Mouse (Mus musculus) embryonic facial prominence, embryonic 15.5 days (tissue): ENCODE measurements around the gene Ftsj3. TPM values are rescaled to one million over a fixed set of nuclear protein-coding genes. Genes with fewer than 3 reads are reported as not detected.

Experiments
- ATAC-seq: fragments of 200-750 bp; cut with Nextera tagmentation; 2 replicates; pipeline ENCODE4 v1.8.0; 2017; ENCODE audit warnings: low read depth, moderate TSS enrichment; ENCODE audit not compliant: insufficient number of reproducible peaks, low FRiP score, low TSS enrichment
- H3K27ac ChIP-seq: fragments of 300-500 bp; sonication (generic); replicated peaks from 2 replicates; pipeline ENCODE4 v1.5.1; 2015; ENCODE audit warnings: mild to moderate bottlenecking, inconsistent platforms
- H3K27me3 ChIP-seq: fragments of 300-500 bp; sonication (generic); 2 replicates; pipeline ENCODE4 v1.6.1; 2015; ENCODE audit warnings: inconsistent platforms
- H3K36me3 ChIP-seq: fragments of 300-500 bp; sonication (generic); 2 replicates; pipeline ENCODE4 v1.6.1; 2015; ENCODE audit warnings: mild to moderate bottlenecking, inconsistent platforms
- H3K4me1 ChIP-seq: fragments of 300-500 bp; sonication (generic); 2 replicates; pipeline ENCODE4 v1.6.1; 2015; ENCODE audit warnings: inconsistent platforms
- H3K4me2 ChIP-seq: fragments of 300-500 bp; sonication (generic); replicated peaks from 2 replicates; pipeline ENCODE4 v1.6.1; 2015; ENCODE audit warnings: mild to moderate bottlenecking, inconsistent platforms
- H3K4me3 ChIP-seq: fragments of 300-500 bp; sonication (generic); replicated peaks from 2 replicates; pipeline ENCODE4 v1.5.1; 2015; ENCODE audit warnings: mild to moderate bottlenecking, inconsistent platforms
- H3K9ac ChIP-seq: fragments of 300-500 bp; sonication (generic); 2 replicates; pipeline ENCODE4 v1.6.1; 2015; ENCODE audit warnings: inconsistent platforms
- H3K9me3 ChIP-seq: fragments of 300-500 bp; sonication (generic); replicated peaks from 2 replicates; pipeline ENCODE4 v1.6.1; 2016; ENCODE audit warnings: inconsistent platforms
- WGBS: fragments of 180-500 bp; shearing (Covaris S2); methylation state at CpG from one replicate; pipeline ENCODE4 v1.1.7; 2015; 5-methylcytosine and 5-hydroxymethylcytosine counted together
- polyA plus RNA-seq: library from polyadenylated mRNA; unstranded; fragments of >200 nt; fragmentation: Nextera tagmentation; extraction: Ambion mirVana; gene quantifications from 2 replicates; pipeline ENCODE4 v1.2.1, GENCODE M21; 2015

Gene Ftsj3
- 53.7 and 54.7 TPM in 2 replicates for polyA plus RNA-seq

GRCm38 (mm10) chr11:106255685-106256451 is at the start of gene Ftsj3, which contains the start of gene Psmc5:
Gene Ftsj3 (minus strand): TSS chr11:106256079.
Gene Psmc5 (plus strand): TSS chr11:106256154.
- H3K4me1 ChIP-seq = peaks cover 23% of the 10 kb centered on the region
- H3K4me2 ChIP-seq = peak within 1 kb of the TSS; percentile 93
- H3K4me3 ChIP-seq = peak within 1 kb of the TSS; percentile 81
- under 1% methylated on average over 42 of the region's 42 CpGs for WGBS
- H3K9ac ChIP-seq = peak within 1 kb of the TSS; percentile 81
- H3K9me3 ChIP-seq = no peaks in the 10 kb centered on the region
- no peaks in the 10 kb centered on the region for H3K27me3 ChIP-seq
- peak; percentile 93 for ATAC-seq
- peaks cover 47% of the 10 kb centered on the region for H3K36me3 ChIP-seq
- peak within 1 kb of the TSS; percentile 75 for H3K27ac ChIP-seq

- Histone ChIP-seq H3K9me3 (no peaks in the 10 kb centered on the region), H3K4me2 (no peak overlapping the region), H3K27me3 (no peaks in the 10 kb centered on the region), H3K9ac (no peak overlapping the region), H3K27ac (no peak overlapping the region), H3K36me3 (no peaks in the 10 kb centered on the region), H3K4me1 (peaks cover 10% of the 10 kb centered on the region; the same call in 1 of the 2 replicates), H3K4me3 (no peak overlapping the region)
- ATAC-seq = no peak
- WGBS = 73% methylated on average over 10 of the region's 10 CpGs
Observed at GRCm38 (mm10) chr11:106305348-106306064, 49.6 kb upstream of the Ftsj3 start.

GRCm38 (mm10) chr11:106302634-106303033 is 46.8 kb upstream of the Ftsj3 start:
- H3K9me3 ChIP-seq = no peaks in the 10 kb centered on the region
- no peak overlapping the region for H3K4me3 ChIP-seq
- H3K4me2 ChIP-seq = no peak overlapping the region
- no peak overlapping the region for H3K9ac ChIP-seq
- H3K27ac ChIP-seq = no peak overlapping the region
- WGBS = 14% methylated on average over 2 of the region's 2 CpGs
- no peaks in the 10 kb centered on the region for H3K36me3 ChIP-seq
- peaks cover 4% of the 10 kb centered on the region; the same call in 1 of the 2 replicates for H3K4me1 ChIP-seq
- no peak for ATAC-seq
- no peaks in the 10 kb centered on the region for H3K27me3 ChIP-seq

GRCm38 (mm10) chr11:106301765-106302164 is 45.9 kb upstream of the Ftsj3 start, which contains the start of gene Gh:
Gene Gh (minus strand): TSS chr11:106301865.
- Histone ChIP-seq H3K9ac (no peak within 1 kb of the TSS), H3K27ac (no peak within 1 kb of the TSS), H3K9me3 (no peaks in the 10 kb centered on the region), H3K27me3 (no peaks in the 10 kb centered on the region), H3K4me3 (no peak within 1 kb of the TSS), H3K4me1 (peaks cover 4% of the 10 kb centered on the region; the same call in 1 of the 2 replicates), H3K4me2 (no peak within 1 kb of the TSS), H3K36me3 (no peaks in the 10 kb centered on the region)
- WGBS = 79% methylated on average over 9 of the region's 9 CpGs
- ATAC-seq = no peak

GRCm38 (mm10) chr11:106291861-106292260 is 36.0 kb upstream of the Ftsj3 start:
- ATAC-seq = no peak
- WGBS = 88% methylated on average over 2 of the region's 2 CpGs
- H3K36me3 ChIP-seq = no peaks in the 10 kb centered on the region
- H3K4me2 ChIP-seq = no peak overlapping the region
- no peak overlapping the region for H3K27ac ChIP-seq
- H3K9me3 ChIP-seq = no peaks in the 10 kb centered on the region
- no peak overlapping the region for H3K4me3 ChIP-seq
- peaks cover 11% of the 10 kb centered on the region for H3K4me1 ChIP-seq
- no peak overlapping the region for H3K9ac ChIP-seq
- H3K27me3 ChIP-seq = no peaks in the 10 kb centered on the region

GRCm38 (mm10) chr11:106290376-106290775 is 34.5 kb upstream of the Ftsj3 start:
- no peaks in the 10 kb centered on the region for H3K27me3 ChIP-seq

GRCm38 (mm10) chr11:106289369-106289768 is 33.5 kb upstream of the Ftsj3 start:
- Histone ChIP-seq H3K4me1 (peaks cover 20% of the 10 kb centered on the region), H3K4me3 (no peak overlapping the region), H3K27me3 (no peaks in the 10 kb centered on the region), H3K36me3 (no peaks in the 10 kb centered on the region), H3K4me2 (no peak overlapping the region), H3K9me3 (no peaks in the 10 kb centered on the region), H3K27ac (no peak overlapping the region), H3K9ac (no peak overlapping the region)
- no peak for ATAC-seq
- WGBS = 60% methylated on average over 8 of the region's 8 CpGs

More at GRCm38 (mm10) chr11:106290376-106290775, 34.5 kb upstream of the Ftsj3 start:
- ATAC-seq = no peak
- no peak overlapping the region for H3K4me3 ChIP-seq
- no peak overlapping the region for H3K4me2 ChIP-seq
- H3K9me3 ChIP-seq = no peaks in the 10 kb centered on the region
- H3K9ac ChIP-seq = no peak overlapping the region
- 91% methylated on average over 5 of the region's 5 CpGs for WGBS
- no peak overlapping the region for H3K27ac ChIP-seq
- peaks cover 20% of the 10 kb centered on the region for H3K4me1 ChIP-seq
- H3K36me3 ChIP-seq = no peaks in the 10 kb centered on the region

- H3K4me3 ChIP-seq = no peak overlapping the region
- H3K27me3 ChIP-seq = no peaks in the 10 kb centered on the region
- peak overlapping the region; percentile 89 for H3K27ac ChIP-seq
- H3K9ac ChIP-seq = no peak overlapping the region
- H3K36me3 ChIP-seq = no peaks in the 10 kb centered on the region
- ATAC-seq = peak; percentile 73
- H3K9me3 ChIP-seq = no peaks in the 10 kb centered on the region
- WGBS = 27% methylated on average over 11 of the region's 11 CpGs
- H3K4me1 ChIP-seq = peaks cover 20% of the 10 kb centered on the region
- no peak overlapping the region for H3K4me2 ChIP-seq
Observed at GRCm38 (mm10) chr11:106286987-106287386, 31.1 kb upstream of the Ftsj3 start.

GRCm38 (mm10) chr11:106286206-106286605 is 30.3 kb upstream of the Ftsj3 start:
- no peaks in the 10 kb centered on the region for H3K27me3 ChIP-seq
- no peak overlapping the region for H3K4me3 ChIP-seq
- H3K4me2 ChIP-seq = no peak overlapping the region
- ATAC-seq = no peak
- H3K36me3 ChIP-seq = no peaks in the 10 kb centered on the region
- H3K4me1 ChIP-seq = peaks cover 20% of the 10 kb centered on the region
- WGBS = 84% methylated on average over 7 of the region's 7 CpGs
- no peaks in the 10 kb centered on the region for H3K9me3 ChIP-seq
- H3K27ac ChIP-seq = peak overlapping the region; percentile 89
- H3K9ac ChIP-seq = no peak overlapping the region

GRCm38 (mm10) chr11:106284126-106284525 is 28.2 kb upstream of the Ftsj3 start:
- no peak for ATAC-seq
- Histone ChIP-seq H3K27ac (no peak overlapping the region), H3K9ac (no peak overlapping the region), H3K27me3 (no peaks in the 10 kb centered on the region), H3K4me2 (no peak overlapping the region), H3K4me1 (peaks cover 20% of the 10 kb centered on the region), H3K9me3 (no peaks in the 10 kb centered on the region), H3K4me3 (no peak overlapping the region), H3K36me3 (no peaks in the 10 kb centered on the region)
- 66% methylated on average over 8 of the region's 8 CpGs for WGBS

- Histone ChIP-seq H3K9me3 (no peaks in the 10 kb centered on the region), H3K4me2 (no peak overlapping the region), H3K4me3 (no peak overlapping the region), H3K27ac (no peak overlapping the region), H3K36me3 (no peaks in the 10 kb centered on the region), H3K9ac (no peak overlapping the region), H3K27me3 (no peaks in the 10 kb centered on the region), H3K4me1 (peaks cover 20% of the 10 kb centered on the region)
- WGBS = 63% methylated on average over 4 of the region's 4 CpGs
- ATAC-seq = no peak
Observed at GRCm38 (mm10) chr11:106283371-106283770, 27.5 kb upstream of the Ftsj3 start.
